Mouse (Mus musculus) bone marrow, adult 2 months (tissue): Measurements from ENCODE around the gene Nif3l1. TPM values are rescaled to one million over a fixed set of nuclear protein-coding genes. Genes with fewer than 3 reads are reported as not detected.

Experiments used
- H3K27ac ChIP-seq: fragments of 200-500 bp; 2 replicates; pipeline ENCODE4 v1.5.1; 2012; ENCODE audit warnings: low read depth, mild to moderate bottlenecking, control low read depth, inconsistent platforms, low read length; ENCODE audit not compliant: control insufficient read depth, poor library complexity, insufficient read depth
- H3K4me1 ChIP-seq: fragments of 200-500 bp; 2 replicates; pipeline ENCODE4 v1.6.1; 2011; ENCODE audit warnings: low read length; ENCODE audit not compliant: control insufficient read depth, insufficient read depth
- H3K4me3 ChIP-seq: fragments of 200-500 bp; replicated peaks from 2 replicates; pipeline ENCODE3; 2011; ENCODE audit warnings: mild to moderate bottlenecking, low read depth, low read length, control low read depth; ENCODE audit not compliant: control insufficient read depth
- CTCF ChIP-seq: fragments of 200-500 bp; IDR thresholded peaks from 2 replicates; pipeline ENCODE4 v1.5.1; 2011; ENCODE audit warnings: low read length, control low read depth; ENCODE audit not compliant: control insufficient read depth, insufficient read depth
- POLR2A ChIP-seq: fragments of 200-500 bp; IDR thresholded peaks from 2 replicates; pipeline ENCODE4 v1.6.1; 2011; ENCODE audit warnings: low read depth, mild to moderate bottlenecking, control low read depth, low read length, borderline replicate concordance; ENCODE audit not compliant: control insufficient read depth
- WGBS: fragments of 180-500 bp; shearing (Covaris S2); methylation state at CpG from one replicate; pipeline ENCODE4 v1.1.7; 2018; 5-methylcytosine and 5-hydroxymethylcytosine counted together
- polyA plus RNA-seq: library from polyadenylated mRNA; stranded (reverse); fragments of >200 nt; gene quantifications from 2 replicates; pipeline ENCODE4 v1.2.4, GENCODE M21; 2011; ENCODE audit warnings: low replicate concordance; ENCODE audit not compliant: missing spikeins, insufficient read depth, insufficient read length

The Nif3l1 gene
- polyA plus RNA-seq: 6.0 and 10.0 TPM in 2 replicates

- Histone ChIP-seq H3K4me3 (peak within 1 kb of the TSS; percentile 98), H3K4me1 (peaks cover 2% of the 10 kb centered on the region), H3K27ac (peak within 1 kb of the TSS; percentile 96)
- no peak; the same call in 1 of the 2 replicates for TF ChIP-seq CTCF
- peak; percentile 52; the same call in 1 of the 2 replicates for TF ChIP-seq POLR2A
- WGBS: under 1% methylated on average over 33 of the region's 33 CpGs
These were observed at the start of gene Nif3l1, which contains the start of gene Ppil3 for GRCm38 (mm10) chr1:58445143-58445722. Gene Nif3l1 (plus strand): TSS chr1:58445151. Gene Ppil3 (minus strand): TSS chr1:58445486.

- 90% methylated on average over 3 of the region's 3 CpGs for WGBS
- Histone ChIP-seq H3K4me3 (no peak overlapping the region), H3K4me1 (no peaks in the 10 kb centered on the region), H3K27ac (no peak overlapping the region)
- TF ChIP-seq CTCF (no peak), POLR2A (no peak)
These were observed 49.6 kb upstream of the Nif3l1 start for GRCm38 (mm10) chr1:58395341-58395740.

- 95% methylated on average over 1 of the region's 1 CpGs for WGBS
- TF ChIP-seq POLR2A (no peak), CTCF (no peak)
- Histone ChIP-seq H3K4me3 (no peak overlapping the region), H3K4me1 (no peaks in the 10 kb centered on the region), H3K27ac (no peak overlapping the region)
These were observed 48.8 kb upstream of the Nif3l1 start for GRCm38 (mm10) chr1:58396179-58396578.

- Histone ChIP-seq H3K4me1 (no peaks in the 10 kb centered on the region), H3K4me3 (no peak overlapping the region), H3K27ac (no peak overlapping the region)
- TF ChIP-seq POLR2A: no peak
- no peak for TF ChIP-seq CTCF
- 89% methylated on average over 6 of the region's 6 CpGs for WGBS
These were observed 47.2 kb upstream of the Nif3l1 start for GRCm38 (mm10) chr1:58397731-58398130.

- TF ChIP-seq CTCF: no peak
- TF ChIP-seq POLR2A: no peak
- no peaks in the 10 kb centered on the region for H3K4me1 ChIP-seq
- 87% methylated on average over 6 of the region's 6 CpGs for WGBS
- no peak overlapping the region for H3K27ac ChIP-seq
- no peak overlapping the region for H3K4me3 ChIP-seq
These were observed 43.6 kb upstream of the Nif3l1 start for GRCm38 (mm10) chr1:58401396-58401795.

GRCm38 (mm10) chr1:58403745-58404144 lies 41.2 kb upstream of the Nif3l1 start:
- WGBS: 92% methylated on average over 5 of the region's 5 CpGs
- TF ChIP-seq CTCF: no peak
- no peak for TF ChIP-seq POLR2A
- Histone ChIP-seq H3K4me1 (no peaks in the 10 kb centered on the region), H3K27ac (no peak overlapping the region), H3K4me3 (no peak overlapping the region)

GRCm38 (mm10) chr1:58407321-58407720 lies 37.6 kb upstream of the Nif3l1 start:
- H3K4me1 ChIP-seq: no peaks in the 10 kb centered on the region; the same call in 1 of the 2 replicates
- H3K27ac ChIP-seq: no peak overlapping the region
- 95% methylated on average over 7 of the region's 7 CpGs for WGBS
- no peak overlapping the region for H3K4me3 ChIP-seq
- TF ChIP-seq POLR2A (no peak), CTCF (no peak)

- Histone ChIP-seq H3K4me3 (no peak overlapping the region), H3K4me1 (no peaks in the 10 kb centered on the region; the same call in 1 of the 2 replicates), H3K27ac (no peak overlapping the region)
- 83% methylated on average over 6 of the region's 6 CpGs for WGBS
- no peak for TF ChIP-seq CTCF
- no peak for TF ChIP-seq POLR2A
These were observed 36.8 kb upstream of the Nif3l1 start for GRCm38 (mm10) chr1:58408141-58408540.
